7 mouse cellular contexts compared by ENCODE assay signal in the genomic region with DNA sequence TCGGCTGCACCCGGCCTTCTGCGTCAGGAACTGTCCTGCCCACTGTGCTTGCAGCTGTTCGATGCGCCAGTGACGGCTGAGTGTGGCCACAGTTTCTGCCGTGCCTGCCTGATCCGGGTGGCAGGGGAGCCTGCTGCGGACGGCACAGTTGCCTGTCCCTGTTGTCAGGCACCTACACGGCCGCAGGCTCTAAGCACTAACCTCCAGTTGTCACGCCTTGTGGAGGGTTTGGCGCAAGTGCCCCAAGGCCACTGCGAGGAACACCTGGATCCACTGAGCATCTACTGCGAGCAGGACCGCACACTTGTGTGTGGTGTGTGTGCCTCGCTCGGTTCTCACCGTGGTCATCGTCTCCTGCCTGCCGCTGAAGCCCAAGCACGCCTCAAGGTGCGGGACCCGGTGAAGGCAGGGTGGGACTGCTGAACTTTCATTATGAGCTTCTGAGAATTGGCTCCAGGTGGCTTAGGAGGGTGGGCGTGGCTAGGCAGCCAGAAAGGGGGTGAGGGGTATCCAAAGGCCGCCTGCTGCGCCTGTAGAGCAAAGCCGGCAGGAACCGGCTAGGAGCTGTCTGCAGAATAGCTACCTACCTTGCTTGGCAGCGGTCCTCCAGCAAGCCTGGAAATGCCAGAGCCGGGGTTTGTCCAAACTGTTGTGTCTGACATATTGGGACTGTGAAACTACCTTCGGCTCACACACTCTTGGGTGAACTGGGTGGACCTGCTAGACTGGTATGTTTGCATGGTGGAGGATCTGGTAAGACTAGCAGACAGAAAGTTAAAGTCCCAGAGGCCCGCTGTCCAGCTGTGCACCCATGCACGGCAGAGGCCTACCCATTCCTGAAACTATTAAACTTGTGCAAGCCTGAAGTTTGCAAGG. TPM values are rescaled to one million over a fixed set of nuclear protein-coding genes. Genes with fewer than 3 reads are reported as not detected.
DNase-seq lines count a peak whose midpoint lies in the region; ATAC-seq and TF ChIP-seq lines count a peak whose summit lies in the region.

No protein-coding gene starts in this region.

- DNase-seq in brain, embryonic 14.5 days (ENCODE audit: low read depth), result peak; percentile 28
- DNase-seq in hindbrain, embryonic 14.5 days (ENCODE audit: low spot score), result no peak
- DNase-seq in liver, result peak; percentile 25
- peak; percentile 85 for DNase-seq in skeletal muscle tissue, adult 2 months (ENCODE audit: low read depth, low spot score)
- DNase-seq in layer of hippocampus, adult 11-12 months (ENCODE audit: low spot score), result no peak
- DNase-seq in Muller cell, postnatal 12 days (ENCODE audit: inconsistent ontology term), result no peak

- H3K9me3 ChIP-seq in forebrain, embryonic 13.5 days (replicated peaks), result no peaks in the 10 kb centered on the region; the same call in 1 of the 2 replicates
- no peaks in the 10 kb centered on the region for H3K9me3 ChIP-seq in hindbrain, embryonic 14.5 days (ENCODE audit: control insufficient read depth, low read length)

- no peaks in the 10 kb centered on the region for H3K36me3 ChIP-seq in forebrain, embryonic 13.5 days (ENCODE audit: poor library complexity, severe bottlenecking)
- H3K36me3 ChIP-seq in hindbrain, embryonic 14.5 days (replicated peaks; ENCODE audit: control insufficient read depth, insufficient read depth), result no peaks in the 10 kb centered on the region

- H3K27me3 ChIP-seq in forebrain, embryonic 13.5 days, result peaks cover 19% of the 10 kb centered on the region
- H3K27me3 ChIP-seq in hindbrain, embryonic 14.5 days (ENCODE audit: control insufficient read depth, insufficient read depth, low read length), result no peaks in the 10 kb centered on the region

- no peak for TF ChIP-seq CTCF in brain, embryonic 14.5 days (IDR thresholded peaks at IDR 0.05; ENCODE audit: borderline replicate concordance, extremely low read depth, insufficient read depth, insufficient read length)

- no peak overlapping the region for H3K4me3 ChIP-seq in forebrain, embryonic 13.5 days
- H3K4me3 ChIP-seq in hindbrain, embryonic 14.5 days (replicated peaks; ENCODE audit: low read length), result no peak overlapping the region

- WGBS in forebrain, embryonic 13.5 days, result 28% methylated on average over 35 of the region's 35 CpGs
- 32% methylated on average over 35 of the region's 35 CpGs for WGBS in hindbrain, embryonic 14.5 days

- TF ChIP-seq POLR2A in brain, embryonic 14.5 days (IDR thresholded peaks at IDR 0.05; ENCODE audit: borderline replicate concordance, extremely low read depth, insufficient read depth, insufficient read length, poor library complexity, severe bottlenecking), result no peak

- peaks cover 7% of the 10 kb centered on the region; the same call in 1 of the 2 replicates for H3K4me1 ChIP-seq in forebrain, embryonic 13.5 days
- no peaks in the 10 kb centered on the region for H3K4me1 ChIP-seq in hindbrain, embryonic 14.5 days (replicated peaks; ENCODE audit: control insufficient read depth, insufficient read depth, low read length)

- H3K27ac ChIP-seq in forebrain, embryonic 13.5 days, result no peak overlapping the region
- no peak overlapping the region for H3K27ac ChIP-seq in hindbrain, embryonic 14.5 days

- H3K9ac ChIP-seq in forebrain, embryonic 13.5 days, result 0 out of 2 replicates have a peak overlapping the region, but pooled peaks have one; percentile 13
- no peak overlapping the region for H3K9ac ChIP-seq in hindbrain, embryonic 14.5 days

- no peak for ATAC-seq in forebrain, embryonic 13.5 days
- no peak for ATAC-seq in hindbrain, embryonic 14.5 days (ENCODE audit: low FRiP score)

- peak overlapping the region; percentile 28 for H3K4me2 ChIP-seq in forebrain, embryonic 13.5 days
- H3K4me2 ChIP-seq in hindbrain, embryonic 14.5 days (replicated peaks), result peak overlapping the region; percentile 24; the same call in 1 of the 2 replicates

RNA-seq across cellular contexts. Expression of a gene that starts 1.0 kb away (rescaled TPM):
- polyA plus RNA-seq in brain, embryonic 14.5 days (2012; rRNA removed), result 0.92 and 1.0 TPM in 2 replicates
- not detected in 2 replicates for polyA plus RNA-seq in forebrain, embryonic 13.5 days (2015; fragmentation: Nextera tagmentation; extraction: Ambion mirVana)
- not detected in 2 replicates for polyA plus RNA-seq in hindbrain, embryonic 14.5 days (2014; fragmentation: Nextera tagmentation; extraction: Ambion mirVana)

RNA-seq across cellular contexts. Expression of a gene that starts 11.1 kb away (rescaled TPM):
- 6.9 and 10.1 TPM in 2 replicates for polyA plus RNA-seq in brain, embryonic 14.5 days (2012; rRNA removed)
- 3.2 and 3.9 TPM in 2 replicates for polyA plus RNA-seq in forebrain, embryonic 13.5 days (2015; fragmentation: Nextera tagmentation; extraction: Ambion mirVana)
- polyA plus RNA-seq in hindbrain, embryonic 14.5 days (2014; fragmentation: Nextera tagmentation; extraction: Ambion mirVana), result 6.6 and 9.8 TPM in 2 replicates

RNA-seq across cellular contexts. Expression of a gene that starts 37.5 kb away (rescaled TPM):
- 596 and 633 TPM in 2 replicates for polyA plus RNA-seq in brain, embryonic 14.5 days (2012; rRNA removed)
- 452 and 476 TPM in 2 replicates for polyA plus RNA-seq in forebrain, embryonic 13.5 days (2015; fragmentation: Nextera tagmentation; extraction: Ambion mirVana)
- 39.0 and 44.2 TPM in 2 replicates for polyA plus RNA-seq in hindbrain, embryonic 14.5 days (2014; fragmentation: Nextera tagmentation; extraction: Ambion mirVana)

RNA-seq across cellular contexts. Expression of a gene that starts 57.7 kb away (rescaled TPM):
- polyA plus RNA-seq in brain, embryonic 14.5 days (2012; rRNA removed), result 1.2 and 1.3 TPM in 2 replicates
- polyA plus RNA-seq in forebrain, embryonic 13.5 days (2015; fragmentation: Nextera tagmentation; extraction: Ambion mirVana), result 0.36 and 0.40 TPM in 2 replicates
- 0.60 and 0.88 TPM in 2 replicates for polyA plus RNA-seq in hindbrain, embryonic 14.5 days (2014; fragmentation: Nextera tagmentation; extraction: Ambion mirVana)

RNA-seq across cellular contexts. Expression of a gene that starts 57.8 kb away (rescaled TPM):
- polyA plus RNA-seq in brain, embryonic 14.5 days (2012; rRNA removed), result 0.03 TPM in 1 of 2 replicates, not detected in the other
- polyA plus RNA-seq in forebrain, embryonic 13.5 days (2015; fragmentation: Nextera tagmentation; extraction: Ambion mirVana), result not detected in 2 replicates
- polyA plus RNA-seq in hindbrain, embryonic 14.5 days (2014; fragmentation: Nextera tagmentation; extraction: Ambion mirVana), result not detected in 2 replicates

Comparison
In these comparisons a context has a peak if more than half of its experiments do, and no peak if none do; other contexts are left out.
1. DNase-seq: peak in brain, embryonic 14.5 days (single experiment), liver (single experiment) and skeletal muscle tissue, adult 2 months (single experiment); none in hindbrain, embryonic 14.5 days (single experiment), layer of hippocampus, adult 11-12 months (single experiment) and Muller cell, postnatal 12 days (single experiment).
2. RNA of a gene that starts 37.5 kb away (polyA plus RNA-seq): 596 to 633 TPM in brain, embryonic 14.5 days and 452 to 476 TPM in forebrain, embryonic 13.5 days; 39.0 to 44.2 TPM in hindbrain, embryonic 14.5 days; every median in the first group is over 10 times any median in the second.